Mouse (Mus musculus) kidney, embryonic 14.5 days (tissue): Measurements from ENCODE around the gene Fbxw11. TPM values are rescaled to one million over a fixed set of nuclear protein-coding genes. Genes with fewer than 3 reads are reported as not detected.

ENCODE experiments used
- ATAC-seq: fragments of 200-750 bp; cut with Nextera tagmentation; 2 replicates; pipeline ENCODE4 v1.8.0; 2017; ENCODE audit warnings: moderate number of reproducible peaks, mild to moderate bottlenecking, moderate TSS enrichment, moderate library complexity; ENCODE audit not compliant: low FRiP score, low TSS enrichment
- H3K27ac ChIP-seq: fragments of 300-500 bp; sonication (generic); 2 replicates; pipeline ENCODE4 v1.5.1; 2014; ENCODE audit warnings: low read depth, mild to moderate bottlenecking, low read length, moderate library complexity, mixed read lengths
- H3K27me3 ChIP-seq: fragments of 300-500 bp; sonication (generic); 2 replicates; pipeline ENCODE4 v1.6.1; 2014; ENCODE audit warnings: mild to moderate bottlenecking, low read length; ENCODE audit not compliant: control insufficient read depth, insufficient read depth
- H3K36me3 ChIP-seq: fragments of 300-500 bp; sonication (generic); 2 replicates; pipeline ENCODE4 v1.6.1; 2014; ENCODE audit warnings: low read length, mixed read lengths; ENCODE audit not compliant: control insufficient read depth, insufficient read depth
- H3K4me1 ChIP-seq: fragments of 300-500 bp; sonication (generic); 2 replicates; pipeline ENCODE4 v1.6.1; 2014; ENCODE audit warnings: low read length, mixed read lengths; ENCODE audit not compliant: control insufficient read depth, insufficient read depth
- H3K4me2 ChIP-seq: fragments of 300-500 bp; sonication (generic); replicated peaks from 2 replicates; pipeline ENCODE4 v1.6.1; 2014; ENCODE audit warnings: low read depth, mild to moderate bottlenecking, low read length
- H3K4me3 ChIP-seq: fragments of 300-500 bp; sonication (generic); 2 replicates; pipeline ENCODE4 v1.5.1; 2014; ENCODE audit warnings: mild to moderate bottlenecking, low read length
- H3K9ac ChIP-seq: fragments of 300-500 bp; sonication (generic); 2 replicates; pipeline ENCODE4 v1.6.1; 2014; ENCODE audit warnings: low read depth, mild to moderate bottlenecking, low read length, moderate library complexity
- H3K9me3 ChIP-seq: fragments of 300-500 bp; sonication (generic); 2 replicates; pipeline ENCODE4 v1.6.1; 2016; ENCODE audit warnings: low read length; ENCODE audit not compliant: control insufficient read depth
- WGBS: fragments of 180-500 bp; shearing (Covaris S2); extraction: QIAGEN DNeasy Blood & Tissue Kit; methylation state at CpG from one replicate; pipeline ENCODE4 v1.1.7; 2014; 5-methylcytosine and 5-hydroxymethylcytosine counted together
- polyA plus RNA-seq: library from polyadenylated mRNA; unstranded; fragments of >200 nt; fragmentation: Nextera tagmentation; extraction: Ambion mirVana; gene quantifications from 2 replicates; pipeline ENCODE4 v1.2.1, GENCODE M21; 2014

The Fbxw11 gene
- polyA plus RNA-seq, 1 experiment from 2014 or later, result 85.6 TPM

DNA sequence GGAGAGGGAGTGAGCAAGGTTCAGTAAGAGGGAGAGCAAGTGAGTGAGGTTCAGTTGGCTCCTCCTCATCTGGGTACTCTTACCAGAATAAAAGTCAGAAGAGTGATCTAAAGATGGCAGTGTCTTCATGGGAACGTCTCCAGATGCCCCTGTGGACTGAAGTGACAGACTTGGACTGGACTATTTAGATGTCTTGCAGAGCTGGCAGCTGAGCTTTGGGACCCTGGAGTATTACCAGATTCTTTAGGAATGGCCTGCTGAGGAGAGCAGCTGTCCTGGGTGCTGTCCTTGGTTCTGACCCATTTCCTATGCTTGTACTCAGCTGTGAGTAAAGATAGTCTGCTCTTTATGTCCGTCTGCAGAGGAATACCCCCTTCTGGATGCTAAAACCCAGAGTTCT lies 75.8 kb downstream of the Fbxw11 start:
- H3K9me3 ChIP-seq, result no peaks in the 10 kb centered on the region
- 65% methylated on average over 2 of the region's 2 CpGs for WGBS
- H3K27me3 ChIP-seq, result no peaks in the 10 kb centered on the region
- H3K4me3 ChIP-seq, result no peak overlapping the region
- no peak overlapping the region for H3K9ac ChIP-seq
- H3K4me1 ChIP-seq, result peaks cover 3% of the 10 kb centered on the region; the same call in 1 of the 2 replicates
- H3K36me3 ChIP-seq, result peaks cover 18% of the 10 kb centered on the region; the same call in 1 of the 2 replicates
- ATAC-seq, result no peak
- H3K4me2 ChIP-seq, result no peak overlapping the region
- H3K27ac ChIP-seq, result no peak overlapping the region

DNA sequence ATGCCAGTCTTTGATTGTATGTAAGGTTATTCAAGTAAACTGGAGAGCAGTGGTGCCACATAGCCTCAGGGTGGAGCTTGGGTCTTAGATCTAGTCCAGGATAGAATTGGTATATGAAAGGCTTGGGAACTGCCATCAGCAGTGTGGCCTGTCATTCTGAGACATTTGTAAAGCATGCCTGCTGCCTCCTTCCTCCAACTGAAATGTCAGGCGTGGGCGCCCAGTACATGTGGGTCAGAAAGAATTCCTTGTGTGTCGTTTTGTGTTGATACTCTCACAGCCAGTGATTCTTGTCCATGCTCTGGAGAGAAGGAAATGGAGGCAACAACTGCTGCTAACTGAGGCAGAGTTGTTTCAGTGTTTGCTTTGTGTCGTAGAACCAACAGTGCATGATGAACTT lies 76.5 kb downstream of the Fbxw11 start:
- H3K4me3 ChIP-seq, result no peak overlapping the region
- peaks cover 3% of the 10 kb centered on the region; the same call in 1 of the 2 replicates for H3K4me1 ChIP-seq
- no peak overlapping the region for H3K27ac ChIP-seq
- no peak overlapping the region for H3K4me2 ChIP-seq
- ATAC-seq, result no peak
- H3K27me3 ChIP-seq, result no peaks in the 10 kb centered on the region
- peaks cover 22% of the 10 kb centered on the region; the same call in 1 of the 2 replicates for H3K36me3 ChIP-seq
- 90% methylated on average over 4 of the region's 4 CpGs for WGBS
- no peak overlapping the region for H3K9ac ChIP-seq
- H3K9me3 ChIP-seq, result no peaks in the 10 kb centered on the region

DNA sequence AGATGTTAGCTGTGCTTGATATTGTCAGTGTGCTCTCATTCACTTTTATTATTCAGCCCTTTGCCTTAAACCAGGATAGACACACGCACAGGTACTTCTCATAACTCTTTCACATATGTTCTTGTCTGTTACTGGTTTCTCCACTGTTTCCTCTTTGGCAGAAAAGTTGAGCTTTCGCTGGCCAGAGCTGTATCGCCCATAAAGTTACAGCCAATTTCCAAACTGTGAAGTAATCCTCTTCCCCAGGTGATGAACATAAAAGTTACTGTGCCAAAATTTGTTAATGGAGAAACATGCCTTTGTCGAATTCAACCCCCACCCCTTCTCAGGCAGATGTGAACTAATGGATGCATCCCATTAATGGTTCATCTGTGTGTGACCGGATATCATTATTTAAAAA lies 80.1 kb downstream of the Fbxw11 start:
- no peak for ATAC-seq

DNA sequence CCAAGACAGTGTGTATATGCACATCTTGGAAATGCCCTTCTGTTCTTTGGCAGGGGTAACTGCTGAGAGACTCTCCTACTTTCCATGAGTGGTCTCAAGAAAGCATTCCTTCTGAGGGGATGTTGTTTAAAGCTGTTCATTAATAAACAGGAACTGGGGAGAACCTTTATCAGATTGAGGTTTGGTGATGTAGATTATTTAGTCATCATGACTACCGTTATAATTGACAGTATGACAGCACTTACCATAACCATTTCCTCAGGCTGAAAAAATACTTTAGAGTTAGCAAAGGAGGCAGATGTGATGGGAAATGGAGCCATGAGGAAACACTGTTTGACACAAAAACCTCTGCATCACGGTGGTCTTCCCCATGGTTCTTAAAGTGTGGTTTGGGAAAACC lies 80.8 kb downstream of the Fbxw11 start:
- Histone ChIP-seq H3K4me2 (no peak overlapping the region), H3K4me1 (no peaks in the 10 kb centered on the region), H3K27me3 (no peaks in the 10 kb centered on the region), H3K9me3 (no peaks in the 10 kb centered on the region), H3K4me3 (no peak overlapping the region), H3K36me3 (peaks cover 33% of the 10 kb centered on the region; the same call in 1 of the 2 replicates), H3K27ac (no peak overlapping the region), H3K9ac (no peak overlapping the region)
- ATAC-seq, result no peak
- WGBS, result 93% methylated on average over 2 of the region's 2 CpGs

More for the DNA sequence above, 80.1 kb downstream of the Fbxw11 start:
- Histone ChIP-seq H3K9me3 (no peaks in the 10 kb centered on the region), H3K36me3 (peaks cover 33% of the 10 kb centered on the region; the same call in 1 of the 2 replicates), H3K4me1 (no peaks in the 10 kb centered on the region), H3K27ac (no peak overlapping the region), H3K27me3 (no peaks in the 10 kb centered on the region), H3K4me2 (no peak overlapping the region), H3K9ac (no peak overlapping the region), H3K4me3 (no peak overlapping the region)
- 94% methylated on average over 5 of the region's 5 CpGs for WGBS

DNA sequence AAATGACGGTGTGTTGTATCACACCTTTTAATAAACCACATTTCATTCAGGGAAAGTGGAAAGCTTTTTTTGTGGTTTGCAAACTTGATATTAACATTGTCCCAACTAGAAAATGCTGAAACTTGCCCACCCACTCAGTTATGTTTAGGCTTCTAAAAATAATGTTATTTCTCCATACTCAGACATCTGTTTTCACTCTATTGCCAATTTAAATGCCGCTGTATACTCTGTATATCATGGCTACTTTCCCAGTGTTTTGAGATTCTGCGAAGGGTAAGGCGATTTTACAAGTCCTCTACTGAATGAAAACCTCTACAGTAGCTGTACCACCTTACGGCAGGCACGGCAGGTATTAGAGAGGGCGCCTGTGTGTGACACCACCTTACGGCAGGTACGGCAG lies 82.6 kb downstream of the Fbxw11 start:
- H3K4me2 ChIP-seq, result no peak overlapping the region

DNA sequence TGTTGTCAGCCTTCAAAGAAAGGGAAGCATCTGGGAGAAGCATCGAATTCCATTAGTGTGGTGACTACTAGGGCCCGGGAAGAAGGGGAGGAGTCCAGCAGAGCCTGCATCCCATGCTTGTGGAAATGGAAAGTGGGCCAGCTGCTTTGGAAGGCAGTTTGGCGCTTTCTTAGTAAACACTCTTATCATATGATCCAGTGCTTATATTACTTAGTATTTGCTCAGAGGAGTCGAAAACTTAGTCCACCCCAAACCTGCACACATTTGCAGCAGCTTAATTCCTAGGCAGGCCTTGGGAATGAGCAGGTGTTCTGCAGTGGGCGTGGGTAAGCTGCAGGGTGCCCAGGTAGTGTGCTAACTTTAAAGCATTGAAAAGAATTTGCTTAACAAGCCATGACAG lies 89.9 kb downstream of the Fbxw11 start:
- Histone ChIP-seq H3K9ac (no peak overlapping the region), H3K36me3 (peaks cover 53% of the 10 kb centered on the region), H3K4me3 (no peak overlapping the region), H3K27ac (no peak overlapping the region), H3K4me1 (no peaks in the 10 kb centered on the region), H3K9me3 (no peaks in the 10 kb centered on the region), H3K27me3 (no peaks in the 10 kb centered on the region), H3K4me2 (no peak overlapping the region)
- no peak for ATAC-seq
- WGBS, result 62% methylated on average over 5 of the region's 5 CpGs

More for the DNA sequence above, 82.6 kb downstream of the Fbxw11 start:
- Histone ChIP-seq H3K27me3 (no peaks in the 10 kb centered on the region), H3K4me1 (no peaks in the 10 kb centered on the region), H3K9ac (no peak overlapping the region), H3K36me3 (peaks cover 33% of the 10 kb centered on the region; the same call in 1 of the 2 replicates), H3K4me3 (no peak overlapping the region), H3K27ac (no peak overlapping the region), H3K9me3 (no peaks in the 10 kb centered on the region)
- WGBS, result 89% methylated on average over 9 of the region's 9 CpGs
- ATAC-seq, result no peak

DNA sequence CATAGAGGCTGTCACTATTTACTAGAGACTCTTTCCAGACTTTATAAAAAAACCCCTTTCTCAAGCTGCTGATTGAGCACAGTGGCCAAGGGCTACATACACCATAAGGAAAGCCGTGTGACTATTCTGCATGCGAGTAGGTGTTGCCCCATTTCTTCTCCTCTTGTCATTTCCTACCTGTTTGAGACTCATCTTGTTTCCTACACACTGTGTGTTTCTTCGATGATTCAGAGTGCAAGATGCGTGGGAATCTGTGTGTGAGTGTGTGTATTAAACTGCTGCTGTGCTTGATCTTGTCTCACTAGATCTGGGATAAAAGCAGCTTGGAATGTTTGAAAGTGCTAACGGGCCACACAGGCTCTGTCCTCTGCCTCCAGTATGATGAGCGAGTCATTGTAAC lies 90.7 kb downstream of the Fbxw11 start:
- Histone ChIP-seq H3K27ac (no peak overlapping the region), H3K27me3 (no peaks in the 10 kb centered on the region), H3K9ac (no peak overlapping the region), H3K4me1 (no peaks in the 10 kb centered on the region), H3K36me3 (peaks cover 60% of the 10 kb centered on the region), H3K4me2 (no peak overlapping the region), H3K9me3 (no peaks in the 10 kb centered on the region), H3K4me3 (no peak overlapping the region)
- ATAC-seq, result no peak
- WGBS, result 94% methylated on average over 6 of the region's 6 CpGs

DNA sequence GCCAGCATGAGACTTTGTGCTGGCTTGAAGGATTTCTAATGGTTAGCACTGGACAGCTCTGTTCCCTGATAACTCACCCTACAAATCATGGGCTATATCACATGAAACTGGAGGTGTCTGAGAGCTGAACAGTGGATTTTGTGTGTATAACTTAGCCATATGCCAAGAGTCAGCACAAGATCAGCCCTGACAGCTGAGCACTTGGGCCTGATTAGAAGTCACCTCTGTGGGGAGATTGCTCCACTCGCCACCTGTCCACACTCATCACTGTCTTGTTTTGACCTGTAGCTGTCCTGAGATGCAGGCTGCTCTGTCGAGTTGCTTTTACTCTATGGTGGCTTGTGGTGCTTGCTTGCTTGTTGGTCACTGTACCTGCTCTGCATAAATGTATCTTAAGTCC lies 93.8 kb downstream of the Fbxw11 start:
- Histone ChIP-seq H3K4me2 (no peak overlapping the region), H3K27me3 (no peaks in the 10 kb centered on the region), H3K4me1 (no peaks in the 10 kb centered on the region), H3K9me3 (no peaks in the 10 kb centered on the region), H3K9ac (no peak overlapping the region), H3K4me3 (no peak overlapping the region), H3K27ac (no peak overlapping the region), H3K36me3 (peaks cover 83% of the 10 kb centered on the region)
- no peak for ATAC-seq
- 88% methylated on average over 2 of the region's 2 CpGs for WGBS

DNA sequence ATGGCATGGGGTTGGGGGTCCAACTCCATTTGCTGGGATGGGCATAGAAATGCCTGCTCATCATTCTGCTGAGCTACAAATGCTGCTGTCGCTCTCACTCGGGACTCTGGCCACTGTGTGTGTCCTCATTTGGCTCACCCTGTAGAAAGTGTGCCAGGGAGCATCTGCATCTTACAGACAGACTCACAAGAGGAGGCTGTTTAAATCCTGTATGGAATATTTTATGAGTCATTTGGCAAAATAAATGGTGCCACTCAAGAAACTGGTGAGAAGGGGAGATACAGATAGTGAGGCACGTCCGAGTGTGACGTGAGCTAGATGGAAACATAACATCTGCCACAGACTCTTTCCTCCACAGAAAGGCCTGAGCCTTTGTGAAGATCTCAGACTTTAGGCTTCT lies 95.2 kb downstream of the Fbxw11 start:
- Histone ChIP-seq H3K4me2 (no peak overlapping the region), H3K27ac (no peak overlapping the region)
- no peak for ATAC-seq

More for the DNA sequence above, 95.2 kb downstream of the Fbxw11 start:
- Histone ChIP-seq H3K36me3 (peaks cover 84% of the 10 kb centered on the region), H3K9ac (no peak overlapping the region), H3K4me1 (no peaks in the 10 kb centered on the region), H3K27me3 (no peaks in the 10 kb centered on the region), H3K4me3 (no peak overlapping the region), H3K9me3 (no peaks in the 10 kb centered on the region)
- 89% methylated on average over 5 of the region's 5 CpGs for WGBS
